Mouse (Mus musculus) kidney, postnatal 36 days (tissue): ENCODE measurements around the gene Rgs17.
A peak's percentile ranks its signal among the peaks of the same experiment; 100 is the strongest.

Source experiments
- DNase-seq, 2 experiments: peaks; one replicate each; pipeline ENCODE4 v3.0.0; 2021 to 2022; ENCODE audit warnings: mixed read lengths in 2 of 2

The Rgs17 gene

GRCm38 (mm10) chr10:5823740-5824491 is 98.3 kb downstream of the Rgs17 start, which contains the start of gene Mtrf1l:
Gene Mtrf1l (minus strand): TSS chr10:5823910.
- DNase-seq, result peak; percentile 98 to 99

GRCm38 (mm10) chr10:5823291-5823739 is 98.9 kb downstream of the Rgs17 start:
- no peak for DNase-seq

GRCm38 (mm10) chr10:5818772-5819171 is 103.4 kb downstream of the Rgs17 start:
- no peak for DNase-seq

- no peak for DNase-seq
These were observed 106.2 kb downstream of the Rgs17 start for GRCm38 (mm10) chr10:5815968-5816367.

GRCm38 (mm10) chr10:5813724-5814123 is 108.5 kb downstream of the Rgs17 start:
- no peak for DNase-seq

GRCm38 (mm10) chr10:5807683-5808082 is 114.5 kb downstream of the Rgs17 start:
- DNase-seq, result no peak

- DNase-seq, result no peak
These were observed 115.2 kb downstream of the Rgs17 start for GRCm38 (mm10) chr10:5806996-5807395.

- DNase-seq, result no peak
These were observed 115.8 kb downstream of the Rgs17 start for GRCm38 (mm10) chr10:5806416-5806815.

- DNase-seq, result peak; percentile 97
These were observed 116.4 kb downstream of the Rgs17 start for GRCm38 (mm10) chr10:5805731-5806307.

GRCm38 (mm10) chr10:5805243-5805730 is 116.9 kb downstream of the Rgs17 start, which contains the start of gene Fbxo5:
Gene Fbxo5 (minus strand): TSS chr10:5805600.
- DNase-seq, result peak; percentile 98 to 99

GRCm38 (mm10) chr10:5804691-5805156 is 117.5 kb downstream of the Rgs17 start:
- DNase-seq, result peak in 1 of 2 experiments; percentile 4

GRCm38 (mm10) chr10:5803739-5804138 is 118.5 kb downstream of the Rgs17 start:
- DNase-seq, result no peak

GRCm38 (mm10) chr10:5802866-5803265 is 119.3 kb downstream of the Rgs17 start:
- DNase-seq, result no peak

- DNase-seq, result peak; percentile 6 to 21
These were observed 121.7 kb downstream of the Rgs17 start for GRCm38 (mm10) chr10:5800490-5800889.

GRCm38 (mm10) chr10:5798069-5798468 is 124.1 kb downstream of the Rgs17 start:
- DNase-seq, result no peak

- DNase-seq, result peak; percentile 25 to 80
These were observed 131.5 kb downstream of the Rgs17 start for GRCm38 (mm10) chr10:5790657-5791056.

GRCm38 (mm10) chr10:5786923-5787322 is 135.3 kb downstream of the Rgs17 start:
- peak; percentile 8 to 50 for DNase-seq
